Mouse (Mus musculus): ENCODE measurements at regions not wholly inside any gene's neighbourhood (a gene's known extent, or its start where the extent isn't known, plus 50 kb on each side); places are given as distances from the start of the nearest gene placed in this dataset.
A peak's percentile ranks its signal among the peaks of the same experiment; 100 is the strongest.

GRCm38 (mm10) chr5:127014166-127014565 is 227.4 kb upstream of the Tmem132c start:
- 47% methylated on average over 3 of the region's 3 CpGs for WGBS
- Histone ChIP-seq H3K36me3 (ENCODE audit: insufficient read depth, low read length) (no peaks in the 10 kb centered on the region), H3K9me3 (replicated peaks; ENCODE audit: low read length) (no peaks in the 10 kb centered on the region), H3K4me1 (replicated peaks; ENCODE audit: insufficient read depth, low read length) (no peaks in the 10 kb centered on the region), H3K4me2 (ENCODE audit: low read length) (no peak overlapping the region), H3K4me3 (replicated peaks; ENCODE audit: low read depth, low read length) (no peak overlapping the region), H3K9ac (ENCODE audit: low read depth, low read length) (no peak overlapping the region), H3K27ac (no peak overlapping the region), H3K27me3 (ENCODE audit: insufficient read depth, low read length) (no peaks in the 10 kb centered on the region)
- DNase-seq (ENCODE audit: low spot score) (no peak), ATAC-seq (replicated peaks; ENCODE audit: low FRiP score, low read depth) (no peak)
- no peak for TF ChIP-seq CTCF (IDR thresholded peaks at IDR 0.05; ENCODE audit: low read depth)

DNA sequence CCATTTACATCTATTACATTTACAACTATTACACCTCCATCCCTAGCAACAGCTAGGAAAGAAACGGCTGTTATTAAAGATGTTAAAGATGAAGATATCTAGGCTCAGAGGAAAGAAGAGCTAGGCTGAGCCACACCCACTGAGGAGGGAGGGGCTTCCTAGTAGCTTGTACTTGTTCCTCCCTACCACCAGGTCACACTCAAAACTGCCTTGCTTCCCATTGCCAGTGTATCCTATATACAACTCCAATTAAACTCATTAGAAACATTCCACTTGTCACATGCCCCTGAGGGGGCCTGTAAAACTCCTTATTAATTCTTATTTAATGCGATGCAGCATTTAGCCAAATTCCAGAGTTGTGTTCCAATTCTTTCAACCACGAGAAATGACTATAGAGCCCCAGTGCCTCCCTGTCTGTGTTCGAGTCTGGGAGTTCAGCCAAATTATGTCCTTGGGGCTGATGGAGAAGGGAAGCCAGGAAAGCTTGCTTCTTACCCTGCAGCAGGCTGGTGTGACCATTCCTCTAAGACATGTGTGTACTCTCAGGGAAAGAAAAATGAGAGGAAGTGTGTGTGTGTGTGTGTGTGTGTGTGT is 225.0 kb upstream of the Tmem132c start:
- WGBS: 59% methylated on average over 4 of the region's 4 CpGs
- H3K27ac ChIP-seq: no peak overlapping the region
- no peak for TF ChIP-seq CTCF (IDR thresholded peaks at IDR 0.05; ENCODE audit: low read depth)
- no peak overlapping the region for H3K9ac ChIP-seq (ENCODE audit: low read depth, low read length)
- H3K4me1 ChIP-seq (replicated peaks; ENCODE audit: insufficient read depth, low read length): no peaks in the 10 kb centered on the region
- DNase-seq (ENCODE audit: low spot score): no peak
- no peaks in the 10 kb centered on the region for H3K27me3 ChIP-seq (ENCODE audit: insufficient read depth, low read length)
- no peak overlapping the region for H3K4me2 ChIP-seq (ENCODE audit: low read length)
- H3K4me3 ChIP-seq (replicated peaks; ENCODE audit: low read depth, low read length): no peak overlapping the region
- no peaks in the 10 kb centered on the region for H3K9me3 ChIP-seq (replicated peaks; ENCODE audit: low read length)
- H3K36me3 ChIP-seq (ENCODE audit: insufficient read depth, low read length): no peaks in the 10 kb centered on the region
- ATAC-seq (replicated peaks; ENCODE audit: low FRiP score, low read depth): no peak

- no peak for TF ChIP-seq CTCF (IDR thresholded peaks at IDR 0.05; ENCODE audit: low read depth)
- Histone ChIP-seq H3K4me2 (ENCODE audit: low read length) (no peak overlapping the region), H3K9ac (ENCODE audit: low read depth, low read length) (no peak overlapping the region), H3K27me3 (ENCODE audit: insufficient read depth, low read length) (no peaks in the 10 kb centered on the region), H3K9me3 (replicated peaks; ENCODE audit: low read length) (no peaks in the 10 kb centered on the region), H3K4me1 (replicated peaks; ENCODE audit: insufficient read depth, low read length) (no peaks in the 10 kb centered on the region), H3K4me3 (replicated peaks; ENCODE audit: low read depth, low read length) (no peak overlapping the region), H3K27ac (no peak overlapping the region), H3K36me3 (ENCODE audit: insufficient read depth, low read length) (no peaks in the 10 kb centered on the region)
- DNase-seq (ENCODE audit: low spot score): no peak
- 82% methylated on average over 4 of the region's 4 CpGs for WGBS
- no peak for ATAC-seq (replicated peaks; ENCODE audit: low FRiP score, low read depth)
Observed at GRCm38 (mm10) chr5:127017971-127018370, 223.6 kb upstream of the Tmem132c start.

GRCm38 (mm10) chr5:127036472-127036871 is 205.1 kb upstream of the Tmem132c start:
- Histone ChIP-seq H3K4me3 (replicated peaks; ENCODE audit: low read depth, low read length) (no peak overlapping the region), H3K27ac (no peak overlapping the region), H3K9ac (ENCODE audit: low read depth, low read length) (no peak overlapping the region), H3K9me3 (replicated peaks; ENCODE audit: low read length) (no peaks in the 10 kb centered on the region), H3K4me2 (ENCODE audit: low read length) (no peak overlapping the region), H3K27me3 (ENCODE audit: insufficient read depth, low read length) (no peaks in the 10 kb centered on the region), H3K36me3 (ENCODE audit: insufficient read depth, low read length) (no peaks in the 10 kb centered on the region), H3K4me1 (replicated peaks; ENCODE audit: insufficient read depth, low read length) (no peaks in the 10 kb centered on the region)
- no peak for DNase-seq (ENCODE audit: low spot score)
- WGBS: 19% methylated on average over 5 of the region's 5 CpGs
- TF ChIP-seq CTCF (IDR thresholded peaks at IDR 0.05; ENCODE audit: low read depth): no peak
- no peak for ATAC-seq (replicated peaks; ENCODE audit: low FRiP score, low read depth)

GRCm38 (mm10) chr5:127057770-127058169 is 183.8 kb upstream of the Tmem132c start:
- Histone ChIP-seq H3K36me3 (ENCODE audit: insufficient read depth, low read length) (no peaks in the 10 kb centered on the region), H3K27ac (no peak overlapping the region), H3K4me1 (replicated peaks; ENCODE audit: insufficient read depth, low read length) (no peaks in the 10 kb centered on the region), H3K9me3 (replicated peaks; ENCODE audit: low read length) (no peaks in the 10 kb centered on the region; the same call in 1 of the 2 replicates), H3K27me3 (ENCODE audit: insufficient read depth, low read length) (no peaks in the 10 kb centered on the region), H3K9ac (ENCODE audit: low read depth, low read length) (no peak overlapping the region), H3K4me3 (replicated peaks; ENCODE audit: low read depth, low read length) (no peak overlapping the region), H3K4me2 (ENCODE audit: low read length) (no peak overlapping the region)
- DNase-seq (ENCODE audit: low spot score): no peak
- ATAC-seq (replicated peaks; ENCODE audit: low FRiP score, low read depth): no peak
- WGBS: 65% methylated on average over 4 of the region's 4 CpGs
- TF ChIP-seq CTCF (IDR thresholded peaks at IDR 0.05; ENCODE audit: low read depth): 0 out of 2 replicates have a peak, but pooled peaks have one; percentile 18

DNA sequence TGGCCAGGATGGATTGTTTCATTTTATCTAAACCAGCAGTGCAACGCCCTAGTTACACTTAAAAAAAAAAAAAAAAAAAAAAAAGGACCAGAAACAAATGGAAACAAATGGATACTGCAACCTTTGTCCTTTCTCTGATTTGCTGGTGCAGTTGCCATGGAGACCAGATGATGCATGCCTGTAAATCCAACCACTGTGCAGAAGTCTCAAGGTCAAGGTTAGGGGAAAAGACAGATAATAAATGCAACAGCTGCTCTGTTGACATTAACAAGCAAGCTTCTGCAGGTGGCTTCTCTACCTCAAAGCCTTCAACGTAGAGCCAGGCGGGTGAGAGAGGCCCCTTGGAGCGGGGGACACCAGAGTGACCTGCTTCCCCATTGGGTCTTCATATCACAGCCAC is 167.3 kb upstream of the Tmem132c start:
- H3K27me3 ChIP-seq (ENCODE audit: insufficient read depth, low read length): no peaks in the 10 kb centered on the region
- DNase-seq (ENCODE audit: low spot score) (no peak), ATAC-seq (replicated peaks; ENCODE audit: low FRiP score, low read depth) (no peak)
- no peak for TF ChIP-seq CTCF (IDR thresholded peaks at IDR 0.05; ENCODE audit: low read depth)
- 54% methylated on average over 4 of the region's 4 CpGs for WGBS
- H3K9me3 ChIP-seq (replicated peaks; ENCODE audit: low read length): no peaks in the 10 kb centered on the region
- H3K4me3 ChIP-seq (replicated peaks; ENCODE audit: low read depth, low read length): no peak overlapping the region
- no peak overlapping the region for H3K27ac ChIP-seq
- H3K4me1 ChIP-seq (replicated peaks; ENCODE audit: insufficient read depth, low read length): no peaks in the 10 kb centered on the region
- H3K9ac ChIP-seq (ENCODE audit: low read depth, low read length): no peak overlapping the region
- H3K4me2 ChIP-seq (ENCODE audit: low read length): no peak overlapping the region
- no peaks in the 10 kb centered on the region for H3K36me3 ChIP-seq (ENCODE audit: insufficient read depth, low read length)
